Mouse (Mus musculus) small intestine, adult 2 months (tissue): ENCODE results near the gene Cox8a.

Source experiments
- CTCF ChIP-seq: fragments of 200-500 bp; IDR thresholded peaks from 2 replicates; pipeline ENCODE4 v1.5.1; 2012; ENCODE audit warnings: low read depth, mild to moderate bottlenecking, control low read depth, inconsistent platforms, low read length, moderate library complexity, mixed read lengths; ENCODE audit not compliant: insufficient replicate concordance, insufficient read length; ENCODE audit errors: extremely low read depth
- POLR2A ChIP-seq: fragments of 200-500 bp; IDR thresholded peaks from 2 replicates; pipeline ENCODE4 v1.6.1; 2012; ENCODE audit warnings: low read depth, mild to moderate bottlenecking, control low read depth, inconsistent platforms, low read length, moderate library complexity

DNA sequence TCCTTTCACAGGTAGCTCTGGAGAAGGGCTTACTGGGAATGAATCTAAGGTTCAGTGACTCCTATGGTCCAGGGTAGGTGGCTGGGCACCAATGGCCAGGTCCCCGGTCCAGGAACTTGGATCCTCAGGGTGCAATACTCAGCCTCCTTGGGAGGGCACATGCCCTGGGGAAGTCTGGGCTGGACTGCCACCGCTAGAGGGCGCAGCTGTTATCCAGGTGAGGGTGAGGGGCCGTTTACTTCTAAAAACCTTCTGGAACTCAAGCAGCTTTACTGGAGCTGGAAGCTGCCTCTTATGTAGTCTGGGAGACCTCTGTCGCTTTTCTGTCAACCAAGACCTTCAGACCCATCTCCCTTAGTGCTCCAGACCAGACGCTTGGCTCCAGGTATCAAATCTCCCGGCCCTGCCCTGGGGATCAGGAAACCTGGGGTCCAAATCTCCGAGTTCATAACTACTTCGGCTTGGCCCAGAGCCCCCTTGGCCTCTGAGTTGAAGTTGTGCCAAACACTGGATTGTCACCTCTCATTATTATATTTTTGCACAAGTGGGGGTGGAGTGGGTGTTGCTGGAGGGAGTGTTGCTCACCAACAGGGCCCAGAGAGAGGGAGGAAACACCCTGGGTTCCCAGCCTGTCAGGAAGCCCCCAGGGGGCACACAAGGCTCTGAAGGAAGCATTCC, 46.8 kb upstream of the Cox8a start:
- TF ChIP-seq CTCF = peak; percentile 87
- TF ChIP-seq POLR2A = no peak
